Mouse (Mus musculus) stomach, embryonic 15.5 days (tissue): ENCODE results near the gene Nod1. TPM values are rescaled to one million over a fixed set of nuclear protein-coding genes. Genes with fewer than 3 reads are reported as not detected.

ENCODE experiments used
- ATAC-seq: fragments of 200-750 bp; cut with Nextera tagmentation; 2 replicates; pipeline ENCODE4 v1.8.0; 2017; ENCODE audit warnings: low read depth, moderate number of reproducible peaks, moderate TSS enrichment; ENCODE audit not compliant: insufficient read depth, low FRiP score
- H3K27ac ChIP-seq: fragments of 300-500 bp; sonication (generic); 2 replicates; pipeline ENCODE4 v1.5.1; 2015; ENCODE audit warnings: mild to moderate bottlenecking, inconsistent platforms
- H3K27me3 ChIP-seq: fragments of 300-500 bp; sonication (generic); replicated peaks from 2 replicates; pipeline ENCODE4 v1.6.1; 2015; ENCODE audit warnings: inconsistent platforms
- H3K36me3 ChIP-seq: fragments of 300-500 bp; sonication (generic); 2 replicates; pipeline ENCODE4 v1.6.1; 2015; ENCODE audit warnings: inconsistent platforms
- H3K4me1 ChIP-seq: fragments of 300-500 bp; sonication (generic); 2 replicates; pipeline ENCODE4 v1.6.1; 2015; ENCODE audit warnings: inconsistent platforms
- H3K4me2 ChIP-seq: fragments of 300-500 bp; sonication (generic); 2 replicates; pipeline ENCODE4 v1.6.1; 2015; ENCODE audit warnings: mild to moderate bottlenecking, inconsistent platforms
- H3K4me3 ChIP-seq: fragments of 300-500 bp; sonication (generic); replicated peaks from 2 replicates; pipeline ENCODE4 v1.5.1; 2015; ENCODE audit warnings: inconsistent platforms
- H3K9ac ChIP-seq: fragments of 300-500 bp; sonication (generic); 2 replicates; pipeline ENCODE4 v1.6.1; 2015; ENCODE audit warnings: inconsistent platforms
- H3K9me3 ChIP-seq: fragments of 300-500 bp; sonication (generic); 2 replicates; pipeline ENCODE4 v1.6.1; 2016; ENCODE audit warnings: inconsistent platforms
- WGBS: fragments of 180-500 bp; shearing (Covaris S2); methylation state at CpG from one replicate; pipeline ENCODE4 v1.1.7; 2015; 5-methylcytosine and 5-hydroxymethylcytosine counted together
- polyA plus RNA-seq: library from polyadenylated mRNA; unstranded; fragments of >200 nt; fragmentation: Nextera tagmentation; extraction: Ambion mirVana; gene quantifications from 2 replicates; pipeline ENCODE4 v1.2.1, GENCODE M21; 2015

The Nod1 gene
- 7.5 and 7.9 TPM in 2 replicates for polyA plus RNA-seq

DNA sequence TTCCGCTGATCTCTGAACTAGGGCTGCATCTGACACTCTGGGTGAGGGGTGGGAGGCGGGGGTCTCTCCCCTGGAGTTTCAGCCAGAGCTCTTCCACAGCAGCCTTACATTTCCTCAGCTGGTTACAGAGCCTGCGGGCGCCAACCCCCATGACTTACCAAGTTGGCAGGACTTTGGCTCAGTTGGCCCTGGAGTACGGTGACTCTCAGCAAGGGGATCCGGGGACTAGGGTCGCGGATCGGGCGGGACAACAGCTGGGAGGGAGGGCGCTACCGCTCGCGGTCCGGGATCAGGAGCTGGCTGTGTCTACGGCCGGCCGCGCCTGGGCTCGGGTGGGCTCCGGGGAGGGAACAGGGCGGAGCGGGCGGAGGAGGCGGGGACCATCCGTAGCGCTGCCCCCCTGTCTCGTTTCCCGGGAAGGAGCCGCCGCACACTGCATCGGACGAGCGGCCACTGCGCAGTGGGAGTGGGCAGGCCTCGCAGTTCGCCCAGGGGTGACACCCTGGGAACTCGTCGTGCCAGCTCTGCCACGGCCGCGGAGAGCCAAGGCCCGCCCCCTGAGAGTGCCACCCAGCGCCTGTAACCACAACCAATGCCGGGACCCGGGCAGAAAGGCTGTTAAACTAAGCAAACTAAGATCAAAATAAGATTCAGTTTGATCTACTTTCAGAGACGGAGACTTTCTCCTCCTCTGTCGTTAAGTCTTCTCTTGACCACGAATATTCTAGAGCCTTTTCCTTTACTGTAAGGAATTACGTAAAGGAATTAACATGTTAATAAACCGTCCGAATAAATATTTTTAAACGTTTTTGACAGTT lies at the start of gene Nod1:
Gene Nod1 (minus strand): TSS at position 502 of the 818 bp plus-strand sequence.
- Histone ChIP-seq H3K27ac (peak within 1 kb of the TSS; percentile 73), H3K4me2 (peak within 1 kb of the TSS; percentile 71), H3K4me3 (peak within 1 kb of the TSS; percentile 61), H3K36me3 (no peaks in the 10 kb centered on the region), H3K27me3 (no peaks in the 10 kb centered on the region), H3K9me3 (no peaks in the 10 kb centered on the region), H3K9ac (peak within 1 kb of the TSS; percentile 46), H3K4me1 (no peaks in the 10 kb centered on the region)
- WGBS, result 2% methylated on average over 53 of the region's 53 CpGs
- ATAC-seq, result peak; percentile 91; the same call in 1 of the 2 replicates

DNA sequence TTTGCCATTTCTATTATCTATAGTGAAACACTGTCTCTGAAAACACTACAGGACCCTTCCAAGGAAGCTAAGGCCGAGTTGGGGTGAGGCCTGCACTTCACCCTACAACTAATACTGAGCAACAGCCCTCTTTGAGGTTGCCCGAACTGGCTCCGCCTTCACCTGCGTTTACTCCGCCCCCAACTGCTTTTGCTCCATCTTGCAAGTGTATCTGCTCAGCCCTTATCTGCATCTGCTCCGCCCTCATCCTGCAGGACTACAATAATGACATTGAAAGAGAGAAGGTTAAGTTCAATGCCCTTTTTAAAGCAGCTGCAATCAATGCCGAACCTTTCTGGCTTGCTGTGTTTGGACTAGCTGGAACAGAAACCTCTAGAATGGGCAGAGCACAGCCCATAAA lies 49.4 kb upstream of the Nod1 start:
- 79% methylated on average over 7 of the region's 7 CpGs for WGBS
- no peak for ATAC-seq
- H3K4me2 ChIP-seq, result no peak overlapping the region
- no peaks in the 10 kb centered on the region for H3K9me3 ChIP-seq
- H3K4me1 ChIP-seq, result peaks cover under 1% of the 10 kb centered on the region
- no peaks in the 10 kb centered on the region for H3K27me3 ChIP-seq
- H3K36me3 ChIP-seq, result no peaks in the 10 kb centered on the region
- no peak overlapping the region for H3K9ac ChIP-seq
- no peak overlapping the region for H3K27ac ChIP-seq
- H3K4me3 ChIP-seq, result no peak overlapping the region

DNA sequence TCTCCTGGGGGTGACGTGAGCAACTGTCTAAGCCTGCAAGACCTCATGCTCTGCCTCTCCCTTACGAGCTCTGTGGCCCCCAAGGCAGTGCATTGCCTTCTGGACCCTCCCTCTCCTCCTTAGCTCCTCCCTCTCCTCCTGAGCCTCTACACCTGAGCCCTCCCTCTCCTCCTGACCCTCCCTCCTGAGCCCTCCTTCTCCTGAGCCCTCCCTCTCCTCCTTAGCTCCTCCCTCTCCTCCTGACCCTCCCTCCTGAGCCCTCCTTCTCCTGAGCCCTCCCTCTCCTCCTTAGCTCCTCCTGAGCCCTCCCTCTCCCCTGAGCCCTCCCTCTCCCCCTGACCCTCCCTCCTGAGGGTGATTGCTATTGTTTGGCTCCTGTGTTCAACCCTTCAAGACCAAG lies 46.0 kb upstream of the Nod1 start:
- ATAC-seq, result no peak

DNA sequence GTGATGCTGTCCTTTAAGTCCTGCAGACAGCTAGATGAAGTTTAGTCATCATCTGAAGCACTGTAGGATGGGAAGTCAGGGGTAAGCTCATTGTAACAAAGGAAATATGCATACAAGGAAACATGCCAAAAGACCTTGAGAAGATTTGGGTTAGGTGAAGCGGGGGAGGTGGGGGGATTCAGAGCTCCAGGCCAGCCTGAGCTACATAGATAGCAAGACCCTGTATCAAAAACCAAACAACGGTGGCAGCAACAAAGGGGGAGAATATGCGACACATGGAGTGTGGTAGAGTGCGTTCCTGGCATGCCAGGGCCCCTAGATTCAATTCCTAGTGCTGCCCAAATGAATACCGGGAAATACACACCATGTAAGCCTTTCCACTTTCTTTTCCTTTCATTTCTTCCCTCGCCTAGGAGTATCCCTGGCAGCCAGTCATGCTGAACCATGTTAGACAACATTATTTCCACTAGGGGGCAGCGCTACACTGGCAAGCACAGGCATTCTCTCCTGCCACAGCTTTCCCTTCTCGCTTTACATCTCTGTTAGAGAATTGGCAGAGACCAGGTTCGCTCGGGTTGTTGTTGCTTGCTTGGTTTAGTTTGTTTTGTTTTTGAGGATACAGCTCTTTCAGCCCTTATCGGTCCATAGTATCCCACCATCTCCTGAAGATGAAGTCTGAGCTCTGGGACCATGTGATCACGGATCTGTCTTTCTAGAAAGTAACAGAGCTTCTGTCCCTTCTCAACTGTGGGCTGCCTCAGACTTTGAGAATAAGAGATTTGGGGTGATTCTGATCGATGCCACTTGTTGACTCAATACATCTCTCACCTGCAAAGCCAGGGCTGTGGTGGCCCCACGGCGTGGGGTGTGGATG lies 44.5 kb upstream of the Nod1 start:
- ATAC-seq, result 0 out of 2 replicates have a peak, but pooled peaks have one; percentile 29
- Histone ChIP-seq H3K27me3 (no peaks in the 10 kb centered on the region), H3K27ac (no peak overlapping the region), H3K9ac (no peak overlapping the region), H3K4me1 (peaks cover 6% of the 10 kb centered on the region), H3K4me3 (no peak overlapping the region), H3K36me3 (no peaks in the 10 kb centered on the region), H3K9me3 (no peaks in the 10 kb centered on the region), H3K4me2 (peak overlapping the region; percentile 38; the same call in 1 of the 2 replicates)
- WGBS, result 24% methylated on average over 15 of the region's 15 CpGs

More for the DNA sequence above, 46.0 kb upstream of the Nod1 start:
- no peak overlapping the region for H3K9ac ChIP-seq
- WGBS, result 80% methylated on average over 2 of the region's 2 CpGs
- H3K9me3 ChIP-seq, result no peaks in the 10 kb centered on the region
- H3K4me1 ChIP-seq, result peaks cover 6% of the 10 kb centered on the region
- H3K4me3 ChIP-seq, result no peak overlapping the region
- H3K36me3 ChIP-seq, result no peaks in the 10 kb centered on the region
- no peak overlapping the region for H3K4me2 ChIP-seq
- H3K27me3 ChIP-seq, result no peaks in the 10 kb centered on the region
- H3K27ac ChIP-seq, result no peak overlapping the region

DNA sequence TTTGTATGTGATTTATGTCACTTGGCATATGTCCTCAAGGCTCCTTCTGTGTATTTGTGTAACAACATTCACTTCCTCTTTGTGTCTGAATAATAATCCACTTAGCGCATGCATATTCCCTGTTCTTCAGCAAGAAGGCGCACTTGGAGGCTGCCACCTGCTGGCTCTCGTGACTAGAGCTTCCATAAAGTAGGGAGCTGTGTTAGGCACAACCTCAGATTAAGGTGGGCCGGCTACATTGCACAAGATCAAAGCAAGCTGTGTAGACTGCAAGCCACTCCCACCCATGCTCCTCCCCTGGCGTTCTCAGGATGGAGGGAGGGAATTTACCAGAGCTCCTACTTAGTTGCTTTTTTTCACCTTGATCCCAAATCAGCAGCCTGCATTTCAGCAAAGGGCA lies 43.8 kb upstream of the Nod1 start:
- Histone ChIP-seq H3K4me1 (peaks cover 6% of the 10 kb centered on the region), H3K4me2 (no peak overlapping the region), H3K27me3 (no peaks in the 10 kb centered on the region), H3K27ac (no peak overlapping the region), H3K9ac (no peak overlapping the region), H3K36me3 (no peaks in the 10 kb centered on the region), H3K4me3 (no peak overlapping the region), H3K9me3 (no peaks in the 10 kb centered on the region)
- peak; percentile 73 for ATAC-seq
- WGBS, result 14% methylated on average over 5 of the region's 5 CpGs

DNA sequence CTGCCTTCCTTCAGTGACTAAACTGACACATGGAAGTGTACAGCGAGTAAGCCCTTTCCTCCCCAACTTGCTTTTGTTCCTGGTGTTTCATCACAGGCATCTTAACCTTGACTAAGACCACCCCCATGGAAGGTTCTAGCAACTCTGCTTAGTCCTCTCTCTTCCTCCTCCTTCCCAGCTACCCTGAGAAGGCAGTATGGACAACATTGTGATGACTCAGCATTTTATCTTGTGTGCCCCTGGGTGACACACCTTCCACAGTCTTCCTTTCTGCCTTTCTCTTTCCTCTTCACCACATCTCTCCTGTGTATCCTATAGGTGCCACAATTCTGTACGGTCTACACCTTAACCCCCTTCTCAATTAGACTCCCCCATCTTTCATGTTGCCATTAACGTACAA lies 41.8 kb upstream of the Nod1 start:
- no peaks in the 10 kb centered on the region for H3K27me3 ChIP-seq
- H3K4me3 ChIP-seq, result no peak overlapping the region
- 81% methylated on average over 3 of the region's 3 CpGs for WGBS
- no peaks in the 10 kb centered on the region for H3K36me3 ChIP-seq
- no peaks in the 10 kb centered on the region for H3K9me3 ChIP-seq
- no peak overlapping the region for H3K4me2 ChIP-seq
- no peak overlapping the region for H3K27ac ChIP-seq
- peaks cover 6% of the 10 kb centered on the region for H3K4me1 ChIP-seq
- ATAC-seq, result no peak
- H3K9ac ChIP-seq, result no peak overlapping the region

DNA sequence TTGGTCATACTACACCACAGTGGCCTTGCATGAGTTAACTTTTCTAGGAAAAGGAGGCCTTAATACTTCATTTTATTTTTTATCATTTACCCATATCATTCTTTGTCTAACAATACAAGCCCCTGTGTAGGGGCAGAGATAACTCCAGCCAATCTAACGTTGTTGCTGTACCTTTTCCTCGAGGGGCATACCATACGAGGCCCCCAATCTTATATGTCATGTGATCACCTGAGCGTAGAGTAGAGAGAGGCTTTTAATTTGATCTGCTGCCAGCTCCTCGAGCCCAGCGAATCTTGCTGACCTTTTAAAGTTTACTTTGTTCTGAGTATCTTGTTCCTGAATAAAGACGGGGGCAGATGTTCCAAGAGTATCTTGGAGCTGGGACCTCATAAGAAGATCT lies 40.1 kb upstream of the Nod1 start:
- Histone ChIP-seq H3K4me3 (no peak overlapping the region), H3K4me2 (no peak overlapping the region), H3K9me3 (no peaks in the 10 kb centered on the region), H3K27me3 (no peaks in the 10 kb centered on the region), H3K27ac (no peak overlapping the region), H3K9ac (no peak overlapping the region), H3K36me3 (no peaks in the 10 kb centered on the region), H3K4me1 (peaks cover 6% of the 10 kb centered on the region)
- ATAC-seq, result no peak
- WGBS, result 67% methylated on average over 7 of the region's 7 CpGs

DNA sequence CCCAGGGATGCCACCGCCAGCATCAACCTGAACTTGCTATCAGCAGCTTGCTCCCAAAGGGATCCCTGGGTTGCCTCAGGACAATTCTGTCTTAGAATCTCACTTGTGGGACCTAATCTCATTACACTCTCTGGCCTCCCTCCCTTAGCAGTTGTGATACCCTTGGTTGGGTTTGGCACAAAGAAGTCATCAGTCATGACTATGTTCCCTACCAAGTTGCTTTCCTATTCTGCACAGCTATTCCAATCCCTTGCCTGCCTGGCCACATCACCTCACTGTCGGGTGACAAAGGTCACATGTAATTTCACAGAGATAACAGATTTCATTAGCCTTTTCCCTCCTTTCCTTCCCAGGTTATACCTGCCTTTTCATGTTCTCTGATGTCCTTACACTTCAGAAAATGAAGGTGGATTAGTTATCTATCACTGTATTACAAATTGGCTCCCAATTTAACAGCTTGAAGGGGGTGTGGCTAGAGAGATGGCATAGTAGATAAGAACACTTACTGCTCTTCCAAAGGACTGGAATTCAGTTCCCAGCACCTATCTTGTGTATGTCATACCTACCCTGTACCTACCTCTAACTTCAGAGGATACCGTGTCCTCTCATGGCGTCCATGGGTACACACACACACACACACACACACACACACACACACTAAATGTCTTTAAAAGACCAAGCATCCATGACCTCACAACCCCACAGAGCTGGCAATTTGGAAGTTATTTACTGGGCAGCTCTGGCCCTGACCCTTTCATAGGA lies 38.1 kb upstream of the Nod1 start:
- H3K9me3 ChIP-seq, result no peaks in the 10 kb centered on the region
- no peak overlapping the region for H3K4me2 ChIP-seq
- WGBS, result 58% methylated on average over 4 of the region's 4 CpGs
- H3K4me1 ChIP-seq, result no peaks in the 10 kb centered on the region
- ATAC-seq, result no peak
- H3K27ac ChIP-seq, result no peak overlapping the region
- H3K36me3 ChIP-seq, result no peaks in the 10 kb centered on the region
- H3K9ac ChIP-seq, result no peak overlapping the region
- H3K27me3 ChIP-seq, result no peaks in the 10 kb centered on the region
- no peak overlapping the region for H3K4me3 ChIP-seq

DNA sequence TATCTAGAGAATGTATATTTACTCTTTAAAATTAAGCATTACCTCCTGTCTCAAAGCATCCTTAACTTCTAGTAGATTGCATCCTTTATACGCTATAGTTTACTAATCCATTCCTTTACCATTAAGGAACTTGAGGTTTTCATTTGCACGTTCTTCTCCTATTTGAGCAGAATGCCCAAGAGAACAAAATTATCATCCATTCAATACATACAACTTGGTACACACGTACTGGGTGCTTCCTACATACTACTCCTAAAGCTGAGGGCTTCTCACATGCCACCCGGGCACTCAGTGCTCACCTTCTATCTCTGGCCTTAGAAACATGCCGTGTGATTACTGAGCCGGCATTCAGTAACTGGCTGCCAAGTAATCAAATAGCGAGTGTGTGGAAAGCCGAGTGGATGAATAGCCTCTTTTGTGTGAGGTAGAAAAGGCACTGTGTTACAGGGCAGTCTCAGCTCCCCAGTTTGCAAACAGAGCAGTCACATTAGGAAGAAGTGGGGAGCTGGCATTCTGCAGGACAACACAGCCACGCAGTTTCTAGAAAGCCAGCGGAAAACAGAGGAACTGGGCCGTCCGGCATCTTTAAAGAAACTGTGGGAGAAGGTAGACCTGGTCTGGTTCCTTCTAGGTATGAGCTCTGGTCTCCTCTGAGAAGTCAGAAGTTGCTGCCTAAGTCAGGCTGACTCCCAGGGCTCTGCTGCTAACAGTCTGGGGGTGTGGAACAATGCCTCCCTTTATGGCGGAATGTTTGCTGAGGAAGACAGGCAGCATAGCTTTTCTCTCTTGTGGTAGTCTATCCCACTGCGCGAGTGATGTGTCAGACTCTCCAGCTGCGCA lies 37.2 kb upstream of the Nod1 start:
- Histone ChIP-seq H3K4me2 (peak overlapping the region; percentile 37), H3K27ac (peak overlapping the region; percentile 65), H3K9ac (no peak overlapping the region), H3K36me3 (no peaks in the 10 kb centered on the region), H3K4me3 (0 out of 2 replicates have a peak overlapping the region, but pooled peaks have one; percentile 6), H3K9me3 (no peaks in the 10 kb centered on the region), H3K4me1 (no peaks in the 10 kb centered on the region), H3K27me3 (no peaks in the 10 kb centered on the region)
- peak; percentile 76 for ATAC-seq
- 35% methylated on average over 16 of the region's 16 CpGs for whole genome bisulfite sequencing

DNA sequence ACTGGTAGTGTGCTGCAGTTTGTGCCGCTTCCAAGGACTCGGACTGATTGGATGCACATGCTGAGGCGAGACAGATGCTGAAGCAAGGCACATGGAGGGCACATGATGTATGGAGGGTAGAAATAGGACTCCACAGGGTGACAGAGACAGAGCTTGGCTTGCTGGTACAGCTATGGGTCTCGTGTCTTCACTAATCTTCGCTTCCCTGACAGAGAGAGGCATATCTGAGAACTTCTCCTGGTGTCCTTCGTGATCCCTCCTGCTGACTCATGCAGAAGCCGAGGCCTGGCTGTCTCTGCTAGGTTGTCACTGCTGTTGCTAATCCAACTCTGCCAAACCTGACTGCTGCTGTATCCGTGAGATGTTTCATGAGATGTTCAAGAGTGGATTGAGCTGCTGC lies 36.0 kb upstream of the Nod1 start:
- no peak overlapping the region for H3K27ac ChIP-seq
- no peak overlapping the region for H3K4me2 ChIP-seq
- WGBS, result 82% methylated on average over 8 of the region's 8 CpGs
- H3K36me3 ChIP-seq, result no peaks in the 10 kb centered on the region
- H3K27me3 ChIP-seq, result no peaks in the 10 kb centered on the region
- no peaks in the 10 kb centered on the region for H3K9me3 ChIP-seq
- no peak overlapping the region for H3K4me3 ChIP-seq
- H3K9ac ChIP-seq, result no peak overlapping the region
- ATAC-seq, result no peak
- H3K4me1 ChIP-seq, result no peaks in the 10 kb centered on the region

DNA sequence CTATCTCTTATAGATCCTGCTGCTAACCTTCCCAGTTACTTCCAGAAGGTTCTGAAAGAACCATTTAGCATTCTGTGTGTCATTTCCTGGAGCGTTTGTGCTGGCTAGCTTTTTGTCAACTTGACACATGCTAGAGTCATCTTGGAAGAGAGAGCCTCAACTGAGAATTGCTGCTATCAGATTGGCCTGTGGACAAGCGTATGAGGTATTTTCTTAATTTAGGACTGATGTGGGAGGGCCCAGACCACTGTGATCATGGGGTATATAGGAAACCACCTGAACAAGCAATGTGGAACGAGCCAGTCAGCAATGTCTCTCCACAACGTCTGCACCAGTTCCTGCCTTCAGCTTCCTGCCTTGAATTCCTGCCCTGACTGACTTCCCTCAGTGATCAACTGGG lies 31.1 kb upstream of the Nod1 start:
- Histone ChIP-seq H3K4me1 (no peaks in the 10 kb centered on the region), H3K27ac (no peak overlapping the region), H3K27me3 (no peaks in the 10 kb centered on the region), H3K36me3 (no peaks in the 10 kb centered on the region), H3K9me3 (no peaks in the 10 kb centered on the region), H3K4me2 (no peak overlapping the region), H3K4me3 (no peak overlapping the region), H3K9ac (no peak overlapping the region)
- 73% methylated on average over 4 of the region's 4 CpGs for whole genome bisulfite sequencing
- ATAC-seq, result no peak
